Mouse (Mus musculus) embryonic facial prominence, embryonic 14.5 days (tissue): ENCODE data around the gene Atxn1. TPM values are rescaled to one million over a fixed set of nuclear protein-coding genes. Genes with fewer than 3 reads are reported as not detected.

ENCODE experiments used
- ATAC-seq: fragments of 200-750 bp; cut with Nextera tagmentation; 2 replicates; pipeline ENCODE4 v1.8.0; 2017; ENCODE audit warnings: low read depth, moderate number of reproducible peaks, moderate TSS enrichment
- DNase-seq: peaks from one replicate; pipeline ENCODE4 v3.0.0-alpha.2; 2015; ENCODE audit warnings: low spot score
- H3K27ac ChIP-seq: fragments of 300-500 bp; sonication (generic); replicated peaks from 2 replicates; pipeline ENCODE4 v1.5.1; 2014; ENCODE audit warnings: low read depth, mild to moderate bottlenecking, low read length, moderate library complexity
- H3K27me3 ChIP-seq: fragments of 300-500 bp; sonication (generic); replicated peaks from 2 replicates; pipeline ENCODE4 v1.6.1; 2014; ENCODE audit warnings: low read length; ENCODE audit not compliant: control insufficient read depth, insufficient read depth
- H3K36me3 ChIP-seq: fragments of 300-500 bp; sonication (generic); 2 replicates; pipeline ENCODE4 v1.6.1; 2014; ENCODE audit warnings: low read length, mixed read lengths; ENCODE audit not compliant: control insufficient read depth, insufficient read depth
- H3K4me1 ChIP-seq: fragments of 300-500 bp; sonication (generic); 2 replicates; pipeline ENCODE4 v1.6.1; 2014; ENCODE audit warnings: antibody characterized with exemption, low read length; ENCODE audit not compliant: control insufficient read depth, insufficient read depth
- H3K4me2 ChIP-seq: fragments of 300-500 bp; sonication (generic); 2 replicates; pipeline ENCODE4 v1.6.1; 2014; ENCODE audit warnings: low read depth, mild to moderate bottlenecking, low read length, moderate library complexity, mixed read lengths
- H3K4me3 ChIP-seq: fragments of 300-500 bp; sonication (generic); 2 replicates; pipeline ENCODE4 v1.5.1; 2014; ENCODE audit warnings: low read depth, mild to moderate bottlenecking, low read length
- H3K9ac ChIP-seq: fragments of 300-500 bp; sonication (generic); 2 replicates; pipeline ENCODE4 v1.6.1; 2014; ENCODE audit warnings: low read depth, mild to moderate bottlenecking, low read length, moderate library complexity, mixed read lengths
- H3K9me3 ChIP-seq: fragments of 300-500 bp; sonication (generic); 2 replicates; pipeline ENCODE4 v1.6.1; 2016; ENCODE audit warnings: low read length; ENCODE audit not compliant: control insufficient read depth
- WGBS: fragments of 180-500 bp; shearing (Covaris S2); extraction: QIAGEN DNeasy Blood & Tissue Kit; methylation state at CpG from one replicate; pipeline ENCODE4 v1.1.7; 2014; 5-methylcytosine and 5-hydroxymethylcytosine counted together
- polyA plus RNA-seq: library from polyadenylated mRNA; unstranded; fragments of >200 nt; fragmentation: Nextera tagmentation; extraction: Ambion mirVana; gene quantifications from 2 replicates; pipeline ENCODE4 v1.2.1, GENCODE M21; 2014

Gene Atxn1
- polyA plus RNA-seq, 1 experiment from 2014 or later: 3.6 TPM

DNA sequence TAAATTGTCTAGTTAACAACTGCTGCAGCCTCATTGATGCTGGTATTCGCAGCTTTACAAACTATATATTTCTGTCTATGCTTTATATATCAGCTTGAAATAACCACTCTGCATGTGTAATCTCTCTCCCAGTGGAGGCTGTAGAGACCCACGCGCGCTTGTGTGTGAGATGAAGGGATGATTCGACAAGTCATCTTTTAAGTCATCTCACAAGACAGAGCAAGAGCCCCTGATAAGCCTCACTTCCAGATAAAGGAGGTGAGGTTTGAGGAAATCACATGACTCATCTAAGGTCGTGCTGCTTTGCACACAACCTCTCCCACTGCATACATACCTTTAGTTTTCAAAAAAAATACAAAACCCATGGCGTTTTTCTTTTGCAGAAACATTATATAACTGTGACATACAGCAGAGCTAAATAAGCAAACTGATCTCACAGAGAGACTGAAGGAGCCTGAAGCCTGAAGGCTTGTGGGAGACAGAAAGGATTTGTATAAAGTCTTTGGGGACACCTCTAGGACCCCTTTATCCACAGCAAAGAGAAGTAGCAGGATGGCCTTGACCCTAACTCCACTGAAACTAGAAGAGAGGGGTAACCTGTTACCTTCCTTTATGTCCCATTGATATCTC, 219.9 kb downstream of the Atxn1 start:
- DNase-seq (no peak), ATAC-seq (no peak)
- Histone ChIP-seq H3K27me3 (no peaks in the 10 kb centered on the region), H3K9me3 (no peaks in the 10 kb centered on the region), H3K4me2 (no peak overlapping the region), H3K27ac (no peak overlapping the region), H3K36me3 (no peaks in the 10 kb centered on the region), H3K4me3 (no peak overlapping the region), H3K4me1 (peaks cover 11% of the 10 kb centered on the region), H3K9ac (no peak overlapping the region)
- WGBS: 81% methylated on average over 7 of the region's 7 CpGs

DNA sequence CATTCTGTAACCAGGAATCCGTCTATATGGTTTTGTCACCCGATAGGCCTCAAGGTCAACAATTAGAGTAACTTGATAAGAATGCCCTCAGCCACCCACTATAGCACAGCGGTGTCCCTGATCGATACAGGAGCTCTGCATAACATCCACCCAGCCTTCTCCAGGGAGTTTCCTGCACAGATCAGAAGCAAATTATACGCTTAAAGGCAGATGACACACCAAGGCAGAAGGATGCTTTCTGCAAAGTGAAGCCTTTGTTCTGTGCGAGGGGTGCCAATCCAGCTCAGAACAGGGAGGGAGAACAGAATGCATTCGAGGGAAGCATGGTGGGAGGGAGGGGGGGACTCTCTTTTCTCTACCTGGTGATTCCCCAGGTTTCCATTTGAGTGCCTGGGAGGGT, 221.0 kb downstream of the Atxn1 start:
- 31% methylated on average over 7 of the region's 7 CpGs for WGBS
- Histone ChIP-seq H3K4me1 (peaks cover 6% of the 10 kb centered on the region), H3K27ac (no peak overlapping the region), H3K9ac (no peak overlapping the region), H3K9me3 (no peaks in the 10 kb centered on the region), H3K4me2 (no peak overlapping the region), H3K27me3 (no peaks in the 10 kb centered on the region), H3K4me3 (no peak overlapping the region), H3K36me3 (no peaks in the 10 kb centered on the region)
- DNase-seq (no peak), ATAC-seq (no peak)

- no peaks in the 10 kb centered on the region for H3K9me3 ChIP-seq
- H3K4me3 ChIP-seq: no peak overlapping the region
- WGBS: 86% methylated on average over 12 of the region's 12 CpGs
- H3K36me3 ChIP-seq: no peaks in the 10 kb centered on the region
- H3K27ac ChIP-seq: no peak overlapping the region
- no peak overlapping the region for H3K4me2 ChIP-seq
- ATAC-seq: no peak
- H3K4me1 ChIP-seq: no peaks in the 10 kb centered on the region
- DNase-seq: no peak
- no peaks in the 10 kb centered on the region for H3K27me3 ChIP-seq
- no peak overlapping the region for H3K9ac ChIP-seq
These were observed 224.4 kb downstream of the Atxn1 start for GRCm38 (mm10) chr13:45740369-45740768.

DNA sequence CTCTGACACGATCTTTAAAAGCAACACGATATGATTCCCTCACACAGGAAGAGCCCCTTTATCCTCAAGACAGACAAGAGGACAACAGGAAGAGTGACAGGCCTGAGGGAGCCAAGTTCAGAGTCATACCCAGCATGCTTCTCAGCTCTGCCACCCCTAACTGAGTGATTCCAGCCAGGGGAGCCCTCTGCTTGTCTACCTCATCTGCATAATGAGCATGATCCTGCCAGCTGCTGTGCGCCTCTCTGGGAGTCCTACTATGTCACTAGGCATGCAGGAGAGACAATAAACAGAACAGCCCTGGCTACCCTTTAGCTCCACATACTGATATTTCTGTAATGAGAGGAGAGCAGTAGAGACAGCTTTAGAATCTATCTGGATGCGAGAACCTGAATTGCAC, 228.6 kb downstream of the Atxn1 start:
- no peak overlapping the region for H3K4me3 ChIP-seq
- whole genome bisulfite sequencing: 75% methylated on average over 4 of the region's 4 CpGs
- no peak overlapping the region for H3K9ac ChIP-seq
- ATAC-seq (no peak), DNase-seq (no peak)
- no peak overlapping the region for H3K27ac ChIP-seq
- H3K36me3 ChIP-seq: no peaks in the 10 kb centered on the region
- no peaks in the 10 kb centered on the region for H3K9me3 ChIP-seq
- H3K27me3 ChIP-seq: no peaks in the 10 kb centered on the region
- no peak overlapping the region for H3K4me2 ChIP-seq
- H3K4me1 ChIP-seq: no peaks in the 10 kb centered on the region

- Histone ChIP-seq H3K27ac (no peak overlapping the region), H3K4me1 (no peaks in the 10 kb centered on the region), H3K9me3 (no peaks in the 10 kb centered on the region), H3K36me3 (no peaks in the 10 kb centered on the region), H3K4me3 (no peak overlapping the region), H3K27me3 (no peaks in the 10 kb centered on the region), H3K9ac (no peak overlapping the region), H3K4me2 (no peak overlapping the region)
- ATAC-seq (no peak), DNase-seq (no peak)
- WGBS: 82% methylated on average over 3 of the region's 3 CpGs
These were observed 229.0 kb downstream of the Atxn1 start for GRCm38 (mm10) chr13:45735802-45736201.

GRCm38 (mm10) chr13:45734531-45734930, 230.3 kb downstream of the Atxn1 start:
- no peak for DNase-seq
- Histone ChIP-seq H3K4me1 (no peaks in the 10 kb centered on the region), H3K27me3 (no peaks in the 10 kb centered on the region), H3K9me3 (no peaks in the 10 kb centered on the region), H3K4me2 (no peak overlapping the region), H3K4me3 (no peak overlapping the region), H3K36me3 (no peaks in the 10 kb centered on the region), H3K9ac (no peak overlapping the region), H3K27ac (no peak overlapping the region)
- 90% methylated on average over 3 of the region's 3 CpGs for WGBS
- no peak for ATAC-seq

- H3K27ac ChIP-seq: no peak overlapping the region
- no peaks in the 10 kb centered on the region for H3K4me1 ChIP-seq
- no peak for ATAC-seq
- no peak for DNase-seq
- 69% methylated on average over 6 of the region's 6 CpGs for WGBS
- no peaks in the 10 kb centered on the region for H3K9me3 ChIP-seq
- H3K36me3 ChIP-seq: no peaks in the 10 kb centered on the region
- H3K4me3 ChIP-seq: no peak overlapping the region
- H3K4me2 ChIP-seq: no peak overlapping the region
- no peak overlapping the region for H3K9ac ChIP-seq
- H3K27me3 ChIP-seq: no peaks in the 10 kb centered on the region
These were observed 232.2 kb downstream of the Atxn1 start for GRCm38 (mm10) chr13:45732590-45732989.

GRCm38 (mm10) chr13:45726917-45727316, 237.9 kb downstream of the Atxn1 start:
- no peaks in the 10 kb centered on the region for H3K4me1 ChIP-seq
- no peak overlapping the region for H3K27ac ChIP-seq
- no peaks in the 10 kb centered on the region for H3K9me3 ChIP-seq
- ATAC-seq: no peak
- H3K4me2 ChIP-seq: no peak overlapping the region
- H3K4me3 ChIP-seq: no peak overlapping the region
- no peaks in the 10 kb centered on the region for H3K27me3 ChIP-seq
- DNase-seq: no peak
- no peak overlapping the region for H3K9ac ChIP-seq
- no peaks in the 10 kb centered on the region for H3K36me3 ChIP-seq

- Histone ChIP-seq H3K4me3 (no peak overlapping the region), H3K36me3 (no peaks in the 10 kb centered on the region), H3K9me3 (no peaks in the 10 kb centered on the region), H3K4me1 (no peaks in the 10 kb centered on the region), H3K27me3 (no peaks in the 10 kb centered on the region), H3K4me2 (no peak overlapping the region), H3K27ac (no peak overlapping the region), H3K9ac (no peak overlapping the region)
- ATAC-seq (no peak), DNase-seq (no peak)
- whole genome bisulfite sequencing: 43% methylated on average over 6 of the region's 6 CpGs
These were observed 238.6 kb downstream of the Atxn1 start for GRCm38 (mm10) chr13:45726181-45726580.
